Mouse (Mus musculus) myocyte (in vitro differentiated cells): ENCODE results near the gene Olfr543. TPM values are rescaled to one million over a fixed set of nuclear protein-coding genes. Genes with fewer than 3 reads are reported as not detected.

Experiments used
- H3K27me3 ChIP-seq: one replicate; pipeline ENCODE4 v1.6.1; 2011; ENCODE audit not compliant: control insufficient read depth, insufficient read depth, insufficient read length
- H3K36me3 ChIP-seq: one replicate; pipeline ENCODE4 v1.6.1; 2011; ENCODE audit not compliant: control insufficient read depth, insufficient read depth
- H3K4me2 ChIP-seq: one replicate; pipeline ENCODE4 v1.6.1; 2011; ENCODE audit warnings: low read depth, control low read depth
- H3K4me3 ChIP-seq: one replicate; pipeline ENCODE4 v1.5.1; 2011; ENCODE audit warnings: mild to moderate bottlenecking, control low read depth, moderate library complexity
- H3K79me2 ChIP-seq: one replicate; pipeline ENCODE4 v1.6.1; 2011; ENCODE audit not compliant: control insufficient read depth, insufficient read depth
- H3ac ChIP-seq: one replicate; pipeline ENCODE4 v1.6.1; 2011; ENCODE audit not compliant: control insufficient read depth, insufficient read length
- CEBPB ChIP-seq: IDR thresholded peaks from 2 replicates; pipeline ENCODE4 v1.6.1; 2011; ENCODE audit warnings: mild to moderate bottlenecking, moderate library complexity; ENCODE audit not compliant: poor library complexity, insufficient read depth, severe bottlenecking
- E2F4 ChIP-seq: IDR thresholded peaks from one replicate; pipeline ENCODE4 v1.6.1; 2011; ENCODE audit warnings: mild to moderate bottlenecking, control low read depth, moderate library complexity; ENCODE audit not compliant: insufficient read depth
- MAX ChIP-seq: IDR thresholded peaks from one replicate; pipeline ENCODE4 v1.6.1; 2011; ENCODE audit warnings: low read depth, mild to moderate bottlenecking, control low read depth
- MYOD1 ChIP-seq, 3 experiments: IDR thresholded peaks; one replicate each; pipeline ENCODE4 v1.6.1; 2011; ENCODE audit warnings: control low read depth in 2 of 3, low read depth in 2 of 3, mild to moderate bottlenecking in 2 of 3, moderate library complexity in 1 of 3; ENCODE audit not compliant: insufficient read length in 2 of 3, control insufficient read depth in 1 of 3
- MYOG ChIP-seq, 3 experiments: IDR thresholded peaks; one replicate each; pipeline ENCODE4 v1.6.1; 2011; ENCODE audit warnings: control low read depth in 2 of 3, low read depth in 2 of 3, mild to moderate bottlenecking in 2 of 3; ENCODE audit not compliant: insufficient read length in 2 of 3, control insufficient read depth in 1 of 3, insufficient read depth in 1 of 3
- POLR2A ChIP-seq: IDR thresholded peaks from one replicate; pipeline ENCODE4 v1.6.1; 2011; ENCODE audit warnings: low read depth, mild to moderate bottlenecking, control low read depth, moderate library complexity; ENCODE audit not compliant: insufficient read length
- POLR2AphosphoS2 ChIP-seq: IDR thresholded peaks from one replicate; pipeline ENCODE4 v1.6.1; 2011; ENCODE audit warnings: low read depth, control low read depth; ENCODE audit not compliant: insufficient read length
- REST ChIP-seq: IDR thresholded peaks from one replicate; pipeline ENCODE4 v1.6.1; 2011; ENCODE audit warnings: mild to moderate bottlenecking, control low read depth, moderate library complexity; ENCODE audit not compliant: insufficient read depth, insufficient read length
- SRF ChIP-seq: IDR thresholded peaks from one replicate; pipeline ENCODE4 v1.6.1; 2011; ENCODE audit warnings: low read depth; ENCODE audit not compliant: control insufficient read depth, insufficient read length
- TCF12 ChIP-seq: IDR thresholded peaks from one replicate; pipeline ENCODE4 v1.6.1; 2011; ENCODE audit warnings: mild to moderate bottlenecking, control low read depth; ENCODE audit not compliant: poor library complexity, insufficient read depth, severe bottlenecking
- TCF3 ChIP-seq: IDR thresholded peaks from one replicate; pipeline ENCODE4 v1.6.1; 2011; ENCODE audit warnings: low read depth, control low read depth; ENCODE audit not compliant: insufficient read length
- USF1 ChIP-seq: IDR thresholded peaks from one replicate; pipeline ENCODE4 v1.6.1; 2011; ENCODE audit warnings: low read depth, mild to moderate bottlenecking, control low read depth, moderate library complexity
- polyA plus RNA-seq: library from polyadenylated mRNA; unstranded; fragments of >200 nt; fragmentation: generic; extraction: Trizol; gene quantifications from one replicate; pipeline ENCODE4 v1.2.1, GENCODE M21; 2012; ENCODE audit warnings: missing spikeins

Olfr543 gene
- polyA plus RNA-seq, 1 experiment, result not detected

GRCm38 (mm10) chr7:102440822-102441656, 40.4 kb downstream of the Olfr543 start:
- TF ChIP-seq USF1 (no peak), POLR2AphosphoS2 (no peak), TCF3 (no peak), POLR2A (no peak), SRF (no peak), TCF12 (no peak), MYOD1 (IDR thresholded peaks at IDR 0.05; ENCODE audit: control insufficient read depth in 1 of 3, insufficient read length in 2 of 3, low read depth in 2 of 3) (no peak), MYOG (IDR thresholded peaks at IDR 0.05; ENCODE audit: control insufficient read depth in 1 of 3, insufficient read depth in 1 of 3, insufficient read length in 2 of 3, low read depth in 2 of 3) (no peak), E2F4 (no peak)
- Histone ChIP-seq H3ac (peak overlapping the region; percentile 22), H3K4me3 (peak overlapping the region; percentile 93), H3K36me3 (no peaks in the 10 kb centered on the region), H3K79me2 (peaks cover 28% of the 10 kb centered on the region), H3K27me3 (no peaks in the 10 kb centered on the region), H3K4me2 (peak overlapping the region; percentile 76)

GRCm38 (mm10) chr7:102434344-102434743, 47.1 kb downstream of the Olfr543 start:
- Histone ChIP-seq H3K4me2 (no peak overlapping the region), H3K4me3 (no peak overlapping the region), H3K36me3 (no peaks in the 10 kb centered on the region), H3K27me3 (no peaks in the 10 kb centered on the region), H3K79me2 (no peaks in the 10 kb centered on the region), H3ac (no peak overlapping the region)
- TF ChIP-seq MYOD1 (IDR thresholded peaks at IDR 0.05; ENCODE audit: control insufficient read depth in 1 of 3, insufficient read length in 2 of 3, low read depth in 2 of 3) (no peak), REST (no peak), CEBPB (no peak), POLR2A (no peak), TCF12 (no peak), E2F4 (no peak), MYOG (IDR thresholded peaks at IDR 0.05; ENCODE audit: control insufficient read depth in 1 of 3, insufficient read depth in 1 of 3, insufficient read length in 2 of 3, low read depth in 2 of 3) (no peak), POLR2AphosphoS2 (no peak), MAX (no peak)

Other genes with a start within 250 kb of the Olfr543 start
- 62.6 TPM for gene Rhog, start 225.6 kb downstream of the Olfr543 start, polyA plus RNA-seq
- gene Stim1, start 213.9 kb downstream of the Olfr543 start, polyA plus RNA-seq, result 37.0 TPM
- gene Rrm1, start 40.0 kb downstream of the Olfr543 start, polyA plus RNA-seq, result 32.2 TPM
- gene Olfr544, start 6.6 kb upstream of the Olfr543 start, polyA plus RNA-seq, result not detected
- not detected for gene Olfr545, start 17.9 kb upstream of the Olfr543 start, polyA plus RNA-seq
- not detected for gene Olfr547, start 53.1 kb upstream of the Olfr543 start, polyA plus RNA-seq
- not detected for gene Olfr548-ps1, start 59.2 kb upstream of the Olfr543 start, polyA plus RNA-seq
- not detected for gene Olfr549, start 68.2 kb upstream of the Olfr543 start, polyA plus RNA-seq
- gene Trim21, start 83.8 kb upstream of the Olfr543 start, polyA plus RNA-seq, result 0.43 TPM
- not detected for gene Olfr550, start 89.8 kb upstream of the Olfr543 start, polyA plus RNA-seq
- not detected for gene Olfr551, start 110.2 kb upstream of the Olfr543 start, polyA plus RNA-seq
- not detected for gene Olfr552, start 116.1 kb upstream of the Olfr543 start, polyA plus RNA-seq
- not detected for gene Olfr553, start 136.5 kb upstream of the Olfr543 start, polyA plus RNA-seq
- gene Olfr554, start 156.8 kb upstream of the Olfr543 start, polyA plus RNA-seq, result not detected
- not detected for gene Olfr555, start 177.1 kb upstream of the Olfr543 start, polyA plus RNA-seq
- not detected for gene Olfr556, start 183.2 kb upstream of the Olfr543 start, polyA plus RNA-seq
- 3.2 TPM for gene Trim68, start 205.6 kb upstream of the Olfr543 start, polyA plus RNA-seq
- gene Olfr557, start 214.2 kb upstream of the Olfr543 start, polyA plus RNA-seq, result not detected
- not detected for gene Olfr558, start 220.5 kb upstream of the Olfr543 start, polyA plus RNA-seq
- not detected for gene Olfr33, start 237.4 kb upstream of the Olfr543 start, polyA plus RNA-seq
- not detected for gene Olfr559, start 245.8 kb upstream of the Olfr543 start, polyA plus RNA-seq